Mouse (Mus musculus): ENCODE data around the gene Vmn1r31. TPM values are rescaled to one million over a fixed set of nuclear protein-coding genes. Genes with fewer than 3 reads are reported as not detected.

Vmn1r31 gene
- not detected in 2 replicates for polyA plus RNA-seq (2012; rRNA removed)

GRCm38 (mm10) chr6:58475230-58475629 is at the start of gene Vmn1r31:
TSS of gene Vmn1r31 (minus strand) at chr6:58475330.

GRCm38 (mm10) chr6:58443285-58443684 is 31.8 kb downstream of the Vmn1r31 start, which contains the start of gene Vmn1r30:
TSS of gene Vmn1r30 (minus strand) at chr6:58443385.

Other genes starting within 250 kb of the Vmn1r31 start
- gene Vmn1r28, start 213.3 kb downstream of the Vmn1r31 start, polyA plus RNA-seq (2012; rRNA removed): not detected in 2 replicates
- gene Vmn1r29, start 173.8 kb downstream of the Vmn1r31 start, polyA plus RNA-seq (2012; rRNA removed): not detected in 2 replicates
- gene Vmn1r30, start 31.9 kb downstream of the Vmn1r31 start, polyA plus RNA-seq (2012; rRNA removed): not detected in 2 replicates
- 0.46 and 0.63 TPM in 2 replicates for gene Abcg2, start 109.2 kb upstream of the Vmn1r31 start, polyA plus RNA-seq (2012; rRNA removed)

Data from stomach, adult 2 months (tissue).